ENCODE assay signal across 15 mouse cellular contexts in genomic region chr15:101927340-101928080, GRCm38 (mm10). TPM values are rescaled to one million over a fixed set of nuclear protein-coding genes. Genes with fewer than 3 reads are reported as not detected.
DNase-seq lines count a peak whose midpoint lies in the region; ATAC-seq lines count a peak whose summit lies in the region.
"Had no signal": no experiment of that assay in that cellular context is flagged by ENCODE, and none has a peak within 500 bp of the region (broad histone marks: within the 10 kb centered on the region; RNA-seq: fewer than 3 reads in every experiment).

No protein-coding gene starts in this region.

- ATAC-seq in embryonic facial prominence, embryonic 11.5 days (replicated peaks; ENCODE audit: insufficient number of reproducible peaks, low FRiP score, low TSS enrichment, low read depth), result no peak

- no peak overlapping the region for H3K4me3 ChIP-seq in embryonic facial prominence, embryonic 11.5 days (ENCODE audit: low read depth, low read length)
- H3K4me3 ChIP-seq: embryonic facial prominence, embryonic 15.5 days; midbrain, embryonic 12.5 days; neural tube, embryonic 12.5 days had no signal

- H3K27me3 ChIP-seq in embryonic facial prominence, embryonic 11.5 days (ENCODE audit: control insufficient read depth, insufficient read depth, low read length), result 0 out of 2 replicates have a peak, but pooled peaks cover 4% of the 10 kb centered on the region

- H3K27ac ChIP-seq in embryonic facial prominence, embryonic 11.5 days (replicated peaks; ENCODE audit: low read depth, low read length), result no peak overlapping the region
- H3K27ac ChIP-seq: embryonic facial prominence, embryonic 15.5 days; liver, embryonic 14.5 days; midbrain, embryonic 12.5 days; neural tube, embryonic 12.5 days had no signal

- 66% methylated on average over 12 of the region's 12 CpGs for WGBS in embryonic facial prominence, embryonic 11.5 days

- DNase-seq in embryo, embryonic 11 days, result peak; percentile 19
- no peak for DNase-seq in embryo, embryonic 10.5 days (ENCODE audit: low spot score)
- DNase-seq in NIH3T3 (ENCODE audit: low read depth), result peak; percentile 16
- DNase-seq in embryonic facial prominence, embryonic 11.5 days (ENCODE audit: low spot score), result peak; percentile 41
- peak; percentile 72 to 83 for DNase-seq in kidney, postnatal 4 days
- DNase-seq in thymus, postnatal 25 days, result no peak
- DNase-seq in Muller cell, postnatal 12 days (ENCODE audit: inconsistent ontology term), result no peak
- no peak for DNase-seq in thymus, postnatal 36 days

- no peak overlapping the region for H3K4me2 ChIP-seq in embryonic facial prominence, embryonic 11.5 days (ENCODE audit: low read depth, low read length)
- H3K4me2 ChIP-seq: embryonic facial prominence, embryonic 15.5 days; midbrain, embryonic 12.5 days; neural tube, embryonic 12.5 days had no signal

- no peak overlapping the region for H3K9ac ChIP-seq in embryonic facial prominence, embryonic 11.5 days (replicated peaks; ENCODE audit: low read length)
- H3K9ac ChIP-seq: embryonic facial prominence, embryonic 15.5 days; liver, embryonic 14.5 days; midbrain, embryonic 12.5 days; neural tube, embryonic 12.5 days had no signal

- no peaks in the 10 kb centered on the region for H3K36me3 ChIP-seq in embryonic facial prominence, embryonic 11.5 days (replicated peaks; ENCODE audit: control insufficient read depth, insufficient read depth, low read depth, low read length)
- H3K36me3 ChIP-seq: embryonic facial prominence, embryonic 15.5 days; midbrain, embryonic 12.5 days; neural tube, embryonic 12.5 days had no signal

- H3K4me1 ChIP-seq in embryonic facial prominence, embryonic 11.5 days (ENCODE audit: control insufficient read depth, insufficient read depth, low read length), result no peaks in the 10 kb centered on the region; the same call in 1 of the 2 replicates

- no peaks in the 10 kb centered on the region for H3K9me3 ChIP-seq in embryonic facial prominence, embryonic 11.5 days (replicated peaks; ENCODE audit: control insufficient read depth, low read length)
- H3K9me3 ChIP-seq: embryonic facial prominence, embryonic 15.5 days; midbrain, embryonic 12.5 days; neural tube, embryonic 12.5 days had no signal

RNA-seq across cellular contexts. Expression of gene Krt4, which starts 3.0 kb away (rescaled TPM):
- polyA plus RNA-seq in embryonic facial prominence, embryonic 11.5 days (2014; fragmentation: Nextera tagmentation; extraction: Ambion mirVana), result not detected in 2 replicates
- polyA plus RNA-seq: frontal cortex, adult 2 months; heart, postnatal 0 days; midbrain, embryonic 12.5 days; neural tube, embryonic 12.5 days had no signal

RNA-seq across cellular contexts. Expression of gene Krt79, which starts 12.6 kb away (rescaled TPM):
- polyA plus RNA-seq in embryonic facial prominence, embryonic 11.5 days (2014; fragmentation: Nextera tagmentation; extraction: Ambion mirVana), result 0.35 TPM in 1 of 2 replicates, not detected in the other
- polyA plus RNA-seq: frontal cortex, adult 2 months; liver, embryonic 14.5 days had no signal

RNA-seq across cellular contexts. Expression of gene Krt78, which starts 26.6 kb away (rescaled TPM):
- 0.10 TPM in 1 of 2 replicates, not detected in the other for polyA plus RNA-seq in embryonic facial prominence, embryonic 11.5 days (2014; fragmentation: Nextera tagmentation; extraction: Ambion mirVana)
- polyA plus RNA-seq: frontal cortex, adult 2 months; heart, postnatal 0 days; liver, embryonic 14.5 days; midbrain, embryonic 12.5 days; neural tube, embryonic 12.5 days had no signal

RNA-seq across cellular contexts. Expression of gene Krt76, which starts 34.8 kb away (rescaled TPM):
- polyA plus RNA-seq in embryonic facial prominence, embryonic 11.5 days (2014; fragmentation: Nextera tagmentation; extraction: Ambion mirVana), result not detected in 2 replicates
- polyA plus RNA-seq: frontal cortex, adult 2 months; heart, postnatal 0 days; liver, embryonic 14.5 days; midbrain, embryonic 12.5 days; neural tube, embryonic 12.5 days; small intestine, adult 2 months had no signal

RNA-seq across cellular contexts. Expression of gene Krt77, which starts 58.0 kb away (rescaled TPM):
- not detected in 2 replicates for polyA plus RNA-seq in embryonic facial prominence, embryonic 11.5 days (2014; fragmentation: Nextera tagmentation; extraction: Ambion mirVana)
- polyA plus RNA-seq: heart, postnatal 0 days; midbrain, embryonic 12.5 days; neural tube, embryonic 12.5 days; small intestine, adult 2 months had no signal

Comparison
In these comparisons a context has a peak if more than half of its experiments do, and no peak if none do; other contexts are left out.
1. DNase-seq: peak in embryo, embryonic 11 days (single experiment), NIH3T3 (single experiment), embryonic facial prominence, embryonic 11.5 days (single experiment) and kidney, postnatal 4 days (2 of 2); none in embryo, embryonic 10.5 days (single experiment), thymus, postnatal 25 days (single experiment), Muller cell, postnatal 12 days (single experiment) and thymus, postnatal 36 days (0 of 2).